Mouse (Mus musculus) heart, postnatal 25 days (tissue): ENCODE measurements around the gene Gmds. TPM values are rescaled to one million over a fixed set of nuclear protein-coding genes. Genes with fewer than 3 reads are reported as not detected.

Experiments
- DNase-seq: peaks from one replicate; pipeline ENCODE4 v3.0.0; 2022; ENCODE audit warnings: low spot score
- intact Hi-C: fragments of 180-260 bp; cut with DNase I; formaldehyde crosslinking; loops from one replicate; pipeline ENCODE4 v1.15.1; 2025
- total RNA-seq, 2 experiments: library from RNA; stranded (reverse); gene quantifications; 2 replicates each; pipeline ENCODE4 v1.2.3; 2021

The Gmds gene
- total RNA-seq, 2 experiments from 2014 or later: 4.5 to 5.1 TPM

GRCm38 (mm10) chr13:31849258-31849971, 489.1 kb downstream of the Gmds start:
- intact Hi-C loops: no loop called here
- DNase-seq: no peak

- intact Hi-C loops: no loop called here
- DNase-seq: no peak
Measured at GRCm38 (mm10) chr13:31835802-31836201, 502.7 kb downstream of the Gmds start.

GRCm38 (mm10) chr13:31830332-31830731, 508.2 kb downstream of the Gmds start:
- intact Hi-C loops: no loop called here
- no peak for DNase-seq

- DNase-seq: no peak
- intact Hi-C loops: no loop called here
Measured at GRCm38 (mm10) chr13:31828446-31828845, 510.1 kb downstream of the Gmds start.

- intact Hi-C loops: no loop called here
Measured at GRCm38 (mm10) chr13:31827820-31828332, 510.7 kb downstream of the Gmds start.

GRCm38 (mm10) chr13:31827160-31827559, 511.4 kb downstream of the Gmds start:
- intact Hi-C loops: no loop called here
- DNase-seq: no peak

More at GRCm38 (mm10) chr13:31827820-31828332, 510.7 kb downstream of the Gmds start:
- DNase-seq: no peak

GRCm38 (mm10) chr13:31825180-31825579, 513.4 kb downstream of the Gmds start:
- intact Hi-C loops: no loop called here
- no peak for DNase-seq

- intact Hi-C loops: no loop called here
- no peak for DNase-seq
Measured at GRCm38 (mm10) chr13:31823316-31823715, 515.2 kb downstream of the Gmds start.

- intact Hi-C loops: no loop called here
- no peak for DNase-seq
Measured at GRCm38 (mm10) chr13:31821050-31821449, 517.5 kb downstream of the Gmds start.

GRCm38 (mm10) chr13:31820587-31821017, 517.9 kb downstream of the Gmds start:
- no peak for DNase-seq
- intact Hi-C loops: no loop called here

- DNase-seq: no peak
- intact Hi-C loops: no loop called here
Measured at GRCm38 (mm10) chr13:31819664-31820405, 518.7 kb downstream of the Gmds start.

- intact Hi-C loops: no loop called here
- DNase-seq: no peak
Measured at GRCm38 (mm10) chr13:31818337-31818736, 520.2 kb downstream of the Gmds start.

- intact Hi-C loops: no loop called here
- DNase-seq: no peak
Measured at GRCm38 (mm10) chr13:31815383-31816003, 523.0 kb downstream of the Gmds start.

- intact Hi-C loops: no loop called here
- no peak for DNase-seq
Measured at GRCm38 (mm10) chr13:31812701-31813100, 525.8 kb downstream of the Gmds start.

GRCm38 (mm10) chr13:31811542-31812021, 527.0 kb downstream of the Gmds start:
- intact Hi-C loops: no loop called here
- no peak for DNase-seq

- no peak for DNase-seq
- intact Hi-C loops: no loop called here
Measured at GRCm38 (mm10) chr13:31810693-31811541, 527.6 kb downstream of the Gmds start.

GRCm38 (mm10) chr13:31810375-31810692, 528.2 kb downstream of the Gmds start:
- intact Hi-C loops: no loop called here
- no peak for DNase-seq

GRCm38 (mm10) chr13:31809701-31810100, 528.8 kb downstream of the Gmds start:
- no peak for DNase-seq
- intact Hi-C loops: loop anchor here (5.0 to 10.0 kb wide), 3 partner anchors 198 to 993 kb away; partner anchors contain the start of genes D930007J09Rik and Wrnip1

- intact Hi-C loops: loop anchor here (5.0 to 10.0 kb wide), 3 partner anchors 198 to 993 kb away; partner anchors contain the start of genes D930007J09Rik and Wrnip1
- no peak for DNase-seq
Measured at GRCm38 (mm10) chr13:31808804-31809420, 529.6 kb downstream of the Gmds start.
